Mouse (Mus musculus) kidney, adult 18-20 months (tissue): ENCODE results near the gene Gm40193.
"Not testable (repeated sequence)": the region's sequence is repeated elsewhere in the genome, so short reads cannot be mapped to it uniquely, and the experiment has no call there.

Experiments
- DNase-seq: peaks from one replicate; pipeline ENCODE4 v3.0.0; 2021

The Gm40193 gene

GRCm38 (mm10) chr11:70539877-70540587 is 7.3 kb upstream of the Gm40193 start, which contains the start of gene Pld2:
TSS of gene Pld2 (plus strand) at chr11:70540064.
- peak; percentile 87 for DNase-seq

GRCm38 (mm10) chr11:70539423-70539822 is 6.7 kb upstream of the Gm40193 start:
- DNase-seq, result no peak

DNA sequence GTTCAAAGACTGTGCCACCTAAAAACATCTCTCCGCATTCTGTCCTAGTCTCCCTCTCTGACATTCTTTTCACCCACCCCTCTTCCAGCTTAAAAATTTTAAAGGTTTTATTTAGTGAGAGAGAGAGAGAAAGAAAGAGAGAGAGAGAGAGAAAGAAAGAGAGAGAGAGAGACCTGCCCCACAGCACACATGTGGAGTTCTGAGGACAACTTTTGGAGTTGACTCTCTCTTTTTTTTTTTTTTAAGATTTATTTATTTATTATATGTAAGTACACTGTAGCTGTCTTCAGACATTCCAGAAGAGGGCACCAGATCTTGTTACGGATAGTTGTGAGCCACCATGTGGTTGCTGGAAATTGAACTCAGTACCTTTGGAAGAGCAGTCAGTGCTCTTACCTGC is 1.7 kb downstream of the Gm40193 start:
- not testable (repeated sequence) for DNase-seq

GRCm38 (mm10) chr11:70528610-70529009 is 4.1 kb downstream of the Gm40193 start:
- DNase-seq, result no peak

DNA sequence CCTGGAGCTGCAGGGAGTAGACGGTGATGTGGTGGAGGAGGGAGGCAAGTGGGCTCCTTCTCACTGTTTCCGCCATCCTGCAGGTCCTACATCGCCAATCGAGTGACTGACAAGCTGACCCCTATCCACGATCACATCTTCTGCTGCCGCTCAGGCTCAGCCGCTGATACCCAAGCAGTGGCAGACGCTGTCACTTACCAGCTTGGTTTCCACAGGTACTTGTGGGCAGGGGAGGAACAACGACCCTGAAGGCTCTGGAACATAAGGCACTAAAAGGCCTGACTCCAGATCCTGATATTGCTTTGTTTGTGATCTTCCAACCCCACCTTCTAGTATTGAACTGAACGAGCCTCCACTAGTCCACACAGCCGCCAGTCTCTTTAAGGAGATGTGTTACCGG is 6.5 kb downstream of the Gm40193 start:
- no peak for DNase-seq

DNA sequence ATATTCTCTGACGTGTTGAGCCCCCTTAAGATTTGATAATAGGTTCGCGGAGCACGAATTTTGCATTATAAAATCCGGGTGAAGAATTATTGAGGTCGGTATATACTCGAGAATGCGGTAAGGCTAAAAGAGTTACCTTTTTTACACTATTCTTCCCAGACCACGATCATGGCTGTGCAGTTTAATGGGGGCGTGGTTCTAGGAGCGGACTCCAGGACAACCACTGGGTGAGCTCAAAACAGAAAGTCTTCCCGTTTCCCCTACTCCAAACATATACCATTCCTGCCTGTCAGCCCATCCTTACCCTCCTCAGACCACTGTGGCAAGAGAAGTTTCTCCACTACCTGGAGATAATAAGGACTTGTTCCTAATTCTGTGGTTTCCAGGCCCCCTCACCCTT is 7.0 kb downstream of the Gm40193 start:
- no peak for DNase-seq

- DNase-seq, result peak; percentile 90
Measured at GRCm38 (mm10) chr11:70525184-70525678, 7.5 kb downstream of the Gm40193 start, which contains the start of gene Psmb6. TSS of gene Psmb6 (plus strand) at chr11:70525367.

- no peak for DNase-seq
Measured at GRCm38 (mm10) chr11:70524782-70525181, 8.0 kb downstream of the Gm40193 start.

GRCm38 (mm10) chr11:70523306-70523989 is 9.3 kb downstream of the Gm40193 start:
- not testable (repeated sequence) for DNase-seq

- peak; percentile 52 for DNase-seq
Measured at GRCm38 (mm10) chr11:70520178-70520769, 12.5 kb downstream of the Gm40193 start.

DNA sequence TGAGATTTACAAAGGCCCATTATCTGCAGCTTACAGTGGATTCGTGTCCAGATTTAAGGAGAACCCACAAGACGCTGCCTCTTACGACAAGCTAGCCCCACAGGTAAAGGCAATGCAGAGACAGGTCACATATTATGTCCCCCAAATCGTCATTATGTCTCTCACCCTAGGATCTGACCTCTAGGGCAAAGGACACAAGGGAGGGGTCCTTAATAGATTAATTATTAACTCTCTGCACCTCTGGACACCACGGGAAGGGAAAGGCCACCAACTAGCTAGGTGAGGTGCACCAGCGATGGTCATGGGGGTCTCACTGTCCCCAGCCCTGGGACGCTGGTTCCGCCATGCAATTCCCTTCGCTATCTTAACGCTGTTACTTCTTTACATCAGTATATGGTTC is 13.8 kb downstream of the Gm40193 start, which contains the start of gene Gltpd2:
TSS of gene Gltpd2 (plus strand) at position 274 of the 400 bp plus-strand sequence.
- no peak for DNase-seq

DNA sequence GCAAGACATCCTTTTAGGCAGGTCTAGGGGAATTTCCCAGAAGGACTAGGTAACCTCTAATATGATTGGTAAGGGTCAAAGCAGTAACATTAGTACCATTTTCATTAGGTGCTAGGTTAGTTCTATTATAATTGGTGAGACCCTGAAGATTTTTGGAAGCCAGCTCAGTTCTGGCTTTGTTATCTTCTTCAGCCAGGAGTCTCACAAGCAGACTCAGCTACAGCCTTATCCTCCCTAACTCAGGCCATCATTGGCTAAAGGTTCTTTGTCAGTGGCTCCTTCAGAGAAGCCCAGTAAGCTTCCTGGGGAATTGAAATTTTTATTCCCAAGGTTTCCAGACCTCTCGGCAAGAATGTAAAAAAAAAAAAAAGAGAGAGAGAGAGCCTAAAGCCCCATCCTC is 14.3 kb downstream of the Gm40193 start:
- no peak for DNase-seq

DNA sequence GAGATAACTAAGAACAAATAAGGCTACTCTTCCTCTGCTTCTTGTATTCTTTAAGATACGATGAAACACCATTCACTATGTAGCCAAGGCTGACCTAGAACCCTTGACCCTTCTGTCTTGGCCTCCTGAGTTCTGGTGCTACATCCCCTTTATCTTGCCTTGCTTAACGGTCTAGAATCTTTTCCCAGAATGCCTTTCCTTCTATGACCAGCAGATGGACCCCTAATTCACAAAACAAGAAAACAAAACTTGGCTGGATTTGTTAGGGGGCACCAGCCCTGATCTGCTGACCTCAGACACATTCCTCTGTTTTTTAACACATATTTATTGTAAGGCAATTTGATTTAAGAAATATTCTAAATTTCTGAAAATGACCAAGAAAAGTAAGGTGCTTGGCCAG is 16.4 kb downstream of the Gm40193 start:
- peak; percentile 31 for DNase-seq

DNA sequence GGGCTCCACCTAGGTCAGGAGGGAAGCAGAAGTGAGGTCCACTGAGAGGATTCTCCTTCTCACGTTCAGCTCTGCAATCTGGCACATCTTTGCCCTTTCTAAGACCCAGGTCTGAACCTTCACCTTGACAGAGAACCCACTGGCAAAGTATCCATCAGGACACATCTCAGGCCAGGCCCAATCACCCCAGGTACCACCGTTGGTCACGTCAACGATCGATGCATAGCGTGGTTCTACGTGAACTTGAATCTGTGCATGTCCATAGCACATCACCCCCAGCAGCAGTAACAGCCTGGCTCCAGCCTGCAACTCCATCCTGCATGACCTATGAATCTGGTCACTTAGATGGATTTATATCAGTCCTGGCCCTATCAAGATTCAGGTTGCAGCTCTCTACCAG is 18.5 kb downstream of the Gm40193 start, which contains the start of gene Vmo1:
TSS of gene Vmo1 (minus strand) at position 329 of the 400 bp plus-strand sequence.
- no peak for DNase-seq

DNA sequence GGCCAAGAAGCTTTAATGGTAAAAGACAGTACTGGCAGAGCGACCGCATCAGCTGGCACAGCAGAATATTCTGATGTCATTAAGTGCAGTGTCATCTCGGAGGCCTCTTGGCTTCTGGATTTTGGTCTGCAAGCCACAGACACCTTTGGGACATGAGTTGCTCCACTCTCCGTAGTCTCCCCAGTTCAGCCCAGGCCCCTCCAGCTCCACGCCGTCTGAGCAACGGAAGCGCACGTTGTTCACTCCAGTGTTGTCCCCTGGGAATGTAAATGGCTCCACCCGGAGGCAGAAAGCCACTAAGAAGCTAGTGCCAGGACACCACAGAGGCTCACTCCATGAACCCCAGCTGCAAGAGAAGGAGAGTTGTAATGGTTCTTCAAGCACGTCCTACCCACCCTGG is 19.2 kb downstream of the Gm40193 start:
- DNase-seq, result no peak

- DNase-seq, result no peak
Measured at GRCm38 (mm10) chr11:70512709-70513342, 19.9 kb downstream of the Gm40193 start.

GRCm38 (mm10) chr11:70511825-70512224 is 20.9 kb downstream of the Gm40193 start:
- DNase-seq, result no peak

- no peak for DNase-seq
Measured at GRCm38 (mm10) chr11:70511242-70511641, 21.5 kb downstream of the Gm40193 start.

- DNase-seq, result peak; percentile 52
Measured at GRCm38 (mm10) chr11:70509753-70510564, 22.8 kb downstream of the Gm40193 start.

- no peak for DNase-seq
Measured at GRCm38 (mm10) chr11:70506962-70507515, 25.7 kb downstream of the Gm40193 start.

GRCm38 (mm10) chr11:70506385-70506784 is 26.4 kb downstream of the Gm40193 start:
- DNase-seq, result peak; percentile 80

- no peak for DNase-seq
Measured at GRCm38 (mm10) chr11:70504970-70505369, 27.8 kb downstream of the Gm40193 start, which contains the start of gene Tm4sf5. TSS of gene Tm4sf5 (plus strand) at chr11:70505244.
